Mouse (Mus musculus) cortical plate, adult 2 months (tissue): ENCODE results near the gene Cdc6.

Experiments
- CTCF ChIP-seq: fragments of 200-500 bp; IDR thresholded peaks from 2 replicates; pipeline ENCODE4 v1.5.1; 2011; ENCODE audit warnings: mild to moderate bottlenecking, control low read depth, low read length; ENCODE audit not compliant: insufficient read depth; ENCODE audit errors: extremely low read depth
- POLR2A ChIP-seq: fragments of 200-500 bp; IDR thresholded peaks from 2 replicates; pipeline ENCODE4 v1.6.1; 2011; ENCODE audit warnings: mild to moderate bottlenecking, low read length, control low read depth; ENCODE audit not compliant: insufficient read depth; ENCODE audit errors: extremely low read depth

DNA sequence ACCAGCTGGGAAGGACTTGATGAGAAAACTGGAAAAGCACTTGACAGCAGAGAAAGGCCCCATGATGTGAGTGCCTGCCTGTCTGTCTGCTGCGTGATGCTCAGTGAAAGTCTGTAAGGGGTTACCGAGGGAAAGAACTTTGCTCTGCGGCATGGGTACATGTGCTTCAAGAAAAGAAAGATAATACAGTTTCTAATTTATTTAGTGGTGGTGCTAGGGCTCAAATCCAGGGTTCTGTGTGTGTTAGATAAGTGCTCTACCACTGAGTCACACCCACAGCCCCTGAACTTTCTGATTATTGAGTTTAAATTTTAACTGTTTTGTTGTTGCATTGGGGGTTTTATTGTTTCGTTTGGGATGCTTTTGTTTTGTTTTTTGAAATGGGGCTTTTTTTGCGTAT, 3.9 kb downstream of the Cdc6 start:
- TF ChIP-seq POLR2A (no peak), CTCF (no peak)
